Mouse (Mus musculus): Measurements from ENCODE around the gene Pdzph1. TPM values are rescaled to one million over a fixed set of nuclear protein-coding genes. Genes with fewer than 3 reads are reported as not detected.

Pdzph1 gene
- 8.6 TPM for polyA plus RNA-seq (2015; fragmentation: Illumina TruSeq; extraction: RNeasy Lipid Tissue Mini Kit (QIAGEN cat#74804); ENCODE audit: low read depth, low replicate concordance)

GRCm38 (mm10) chr17:58991275-58991674, at the start of gene Pdzph1:
Gene Pdzph1 (minus strand): TSS chr17:58991375.

GRCm38 (mm10) chr17:59013091-59013459, 21.9 kb upstream of the Pdzph1 start, which contains the start of gene Nudt12:
Gene Nudt12 (minus strand): TSS chr17:59013372.

Other genes with a start within 250 kb of the Pdzph1 start
- 11.5 TPM for gene Nudt12, start 22.0 kb upstream of the Pdzph1 start, polyA plus RNA-seq (2015; fragmentation: Illumina TruSeq; extraction: RNeasy Lipid Tissue Mini Kit (QIAGEN cat#74804); ENCODE audit: low read depth, low replicate concordance)